Mouse (Mus musculus): Measurements from ENCODE around the gene Ephb2. TPM values are rescaled to one million over a fixed set of nuclear protein-coding genes. Genes with fewer than 3 reads are reported as not detected.

Ephb2 gene
- polyA plus RNA-seq, 1 experiment from 2014 or later, result 18.9 TPM

GRCm38 (mm10) chr4:136734210-136734803, 101.5 kb downstream of the Ephb2 start:
- H3K9ac ChIP-seq (replicated peaks), result no peak overlapping the region

GRCm38 (mm10) chr4:136733217-136733865, 102.4 kb downstream of the Ephb2 start:
- ATAC-seq (replicated peaks), result no peak
- 17% methylated on average over 11 of the region's 11 CpGs for WGBS
- H3K4me1 ChIP-seq, result peaks cover 54% of the 10 kb centered on the region
- H3K27me3 ChIP-seq, result no peaks in the 10 kb centered on the region
- H3K9ac ChIP-seq (replicated peaks), result no peak overlapping the region
- H3K4me3 ChIP-seq, result no peak overlapping the region
- no peaks in the 10 kb centered on the region for H3K9me3 ChIP-seq
- H3K27ac ChIP-seq (replicated peaks), result peak overlapping the region; percentile 24; the same call in 1 of the 2 replicates
- H3K36me3 ChIP-seq, result no peaks in the 10 kb centered on the region
- no peak overlapping the region for H3K4me2 ChIP-seq (replicated peaks)

More at GRCm38 (mm10) chr4:136734210-136734803, 101.5 kb downstream of the Ephb2 start:
- Histone ChIP-seq H3K4me3 (no peak overlapping the region), H3K36me3 (no peaks in the 10 kb centered on the region), H3K4me1 (peaks cover 58% of the 10 kb centered on the region), H3K27me3 (no peaks in the 10 kb centered on the region), H3K27ac (replicated peaks) (0 out of 2 replicates have a peak overlapping the region, but pooled peaks have one; percentile 22), H3K9me3 (no peaks in the 10 kb centered on the region), H3K4me2 (replicated peaks) (no peak overlapping the region)
- 18% methylated on average over 15 of the region's 15 CpGs for WGBS
- 0 out of 2 replicates have a peak, but pooled peaks have one; percentile 33 for ATAC-seq (replicated peaks)

- Histone ChIP-seq H3K4me1 (peaks cover 54% of the 10 kb centered on the region), H3K9ac (replicated peaks) (no peak overlapping the region), H3K27ac (replicated peaks) (0 out of 2 replicates have a peak overlapping the region, but pooled peaks have one; percentile 24), H3K4me2 (replicated peaks) (no peak overlapping the region), H3K9me3 (no peaks in the 10 kb centered on the region), H3K4me3 (no peak overlapping the region), H3K27me3 (no peaks in the 10 kb centered on the region), H3K36me3 (no peaks in the 10 kb centered on the region)
- no peak for ATAC-seq (replicated peaks)
- 66% methylated on average over 7 of the region's 7 CpGs for WGBS
Observed at GRCm38 (mm10) chr4:136732536-136733121, 103.2 kb downstream of the Ephb2 start.

GRCm38 (mm10) chr4:136731761-136732160, 104.0 kb downstream of the Ephb2 start:
- peaks cover 60% of the 10 kb centered on the region for H3K4me1 ChIP-seq
- 55% methylated on average over 5 of the region's 5 CpGs for WGBS
- H3K4me3 ChIP-seq, result no peak overlapping the region
- H3K27ac ChIP-seq (replicated peaks), result no peak overlapping the region; the same call in 1 of the 2 replicates
- no peaks in the 10 kb centered on the region for H3K27me3 ChIP-seq
- no peaks in the 10 kb centered on the region for H3K9me3 ChIP-seq
- H3K4me2 ChIP-seq (replicated peaks), result no peak overlapping the region
- ATAC-seq (replicated peaks), result no peak
- no peaks in the 10 kb centered on the region for H3K36me3 ChIP-seq
- no peak overlapping the region for H3K9ac ChIP-seq (replicated peaks)

GRCm38 (mm10) chr4:136731008-136731609, 104.7 kb downstream of the Ephb2 start:
- WGBS, result 51% methylated on average over 13 of the region's 13 CpGs
- Histone ChIP-seq H3K27ac (replicated peaks) (no peak overlapping the region; the same call in 1 of the 2 replicates), H3K9ac (replicated peaks) (no peak overlapping the region), H3K9me3 (no peaks in the 10 kb centered on the region), H3K27me3 (no peaks in the 10 kb centered on the region), H3K36me3 (no peaks in the 10 kb centered on the region), H3K4me1 (peaks cover 58% of the 10 kb centered on the region), H3K4me2 (replicated peaks) (no peak overlapping the region), H3K4me3 (no peak overlapping the region)
- no peak for ATAC-seq (replicated peaks)

GRCm38 (mm10) chr4:136730501-136730900, 105.3 kb downstream of the Ephb2 start:
- Histone ChIP-seq H3K4me3 (no peak overlapping the region), H3K27ac (replicated peaks) (no peak overlapping the region), H3K9me3 (no peaks in the 10 kb centered on the region), H3K9ac (replicated peaks) (no peak overlapping the region), H3K4me2 (replicated peaks) (no peak overlapping the region), H3K36me3 (no peaks in the 10 kb centered on the region), H3K27me3 (no peaks in the 10 kb centered on the region), H3K4me1 (peaks cover 52% of the 10 kb centered on the region)
- ATAC-seq (replicated peaks), result no peak
- 86% methylated on average over 9 of the region's 9 CpGs for WGBS

- no peak overlapping the region for H3K4me2 ChIP-seq (replicated peaks)
- H3K4me3 ChIP-seq, result no peak overlapping the region
- no peak for ATAC-seq (replicated peaks)
- peaks cover 48% of the 10 kb centered on the region for H3K4me1 ChIP-seq
- WGBS, result 82% methylated on average over 2 of the region's 2 CpGs
- H3K27ac ChIP-seq (replicated peaks), result no peak overlapping the region
- H3K9me3 ChIP-seq, result no peaks in the 10 kb centered on the region
- H3K9ac ChIP-seq (replicated peaks), result no peak overlapping the region
- no peaks in the 10 kb centered on the region for H3K27me3 ChIP-seq
- H3K36me3 ChIP-seq, result no peaks in the 10 kb centered on the region
Observed at GRCm38 (mm10) chr4:136729574-136729973, 106.2 kb downstream of the Ephb2 start.

GRCm38 (mm10) chr4:136726941-136727340, 108.8 kb downstream of the Ephb2 start:
- H3K36me3 ChIP-seq, result no peaks in the 10 kb centered on the region
- no peak overlapping the region for H3K4me2 ChIP-seq (replicated peaks)
- H3K4me1 ChIP-seq, result peaks cover 24% of the 10 kb centered on the region
- H3K4me3 ChIP-seq, result no peak overlapping the region
- H3K27me3 ChIP-seq, result no peaks in the 10 kb centered on the region
- ATAC-seq (replicated peaks), result no peak
- no peak overlapping the region for H3K27ac ChIP-seq (replicated peaks)
- no peaks in the 10 kb centered on the region for H3K9me3 ChIP-seq
- 23% methylated on average over 8 of the region's 8 CpGs for WGBS
- no peak overlapping the region for H3K9ac ChIP-seq (replicated peaks)

- H3K27ac ChIP-seq (replicated peaks), result no peak overlapping the region
- peaks cover 9% of the 10 kb centered on the region for H3K4me1 ChIP-seq
- ATAC-seq (replicated peaks), result no peak
- H3K4me2 ChIP-seq (replicated peaks), result no peak overlapping the region
- H3K9ac ChIP-seq (replicated peaks), result no peak overlapping the region
- H3K9me3 ChIP-seq, result no peaks in the 10 kb centered on the region
- no peaks in the 10 kb centered on the region for H3K27me3 ChIP-seq
- H3K4me3 ChIP-seq, result no peak overlapping the region
- 84% methylated on average over 17 of the region's 17 CpGs for WGBS
- H3K36me3 ChIP-seq, result no peaks in the 10 kb centered on the region
Observed at GRCm38 (mm10) chr4:136724731-136725130, 111.1 kb downstream of the Ephb2 start.

- no peak overlapping the region for H3K27ac ChIP-seq (replicated peaks)
- 44% methylated on average over 17 of the region's 17 CpGs for WGBS
- no peak for ATAC-seq (replicated peaks)
Observed at GRCm38 (mm10) chr4:136722361-136723082, 113.3 kb downstream of the Ephb2 start.

GRCm38 (mm10) chr4:136721937-136722336, 113.9 kb downstream of the Ephb2 start:
- Histone ChIP-seq H3K9me3 (no peaks in the 10 kb centered on the region), H3K4me2 (replicated peaks) (no peak overlapping the region), H3K9ac (replicated peaks) (no peak overlapping the region), H3K36me3 (no peaks in the 10 kb centered on the region), H3K4me3 (no peak overlapping the region), H3K27me3 (no peaks in the 10 kb centered on the region), H3K4me1 (peaks cover 12% of the 10 kb centered on the region), H3K27ac (replicated peaks) (no peak overlapping the region)
- 74% methylated on average over 3 of the region's 3 CpGs for WGBS
- no peak for ATAC-seq (replicated peaks)

More at GRCm38 (mm10) chr4:136722361-136723082, 113.3 kb downstream of the Ephb2 start:
- H3K4me1 ChIP-seq, result peaks cover 10% of the 10 kb centered on the region
- H3K27me3 ChIP-seq, result no peaks in the 10 kb centered on the region
- H3K4me2 ChIP-seq (replicated peaks), result no peak overlapping the region
- no peaks in the 10 kb centered on the region for H3K36me3 ChIP-seq
- no peak overlapping the region for H3K9ac ChIP-seq (replicated peaks)
- no peaks in the 10 kb centered on the region for H3K9me3 ChIP-seq
- H3K4me3 ChIP-seq, result no peak overlapping the region
